Mouse (Mus musculus) erythroblast, adult 5-6 weeks (primary cell): Measurements from ENCODE around the gene Zfp661. TPM values are rescaled to one million over a fixed set of nuclear protein-coding genes. Genes with fewer than 3 reads are reported as not detected.
A peak's percentile ranks its signal among the peaks of the same experiment; 100 is the strongest.
"Not testable (repeated sequence)": the region's sequence is repeated elsewhere in the genome, so short reads cannot be mapped to it uniquely, and the experiment has no call there.

Experiments
- ATAC-seq: replicated peaks from 2 replicates; pipeline ENCODE4 v1.8.0; 2016; ENCODE audit warnings: moderate number of reproducible peaks, mild to moderate bottlenecking, moderate TSS enrichment, inconsistent platforms; ENCODE audit not compliant: poor library complexity, low FRiP score, severe bottlenecking
- total RNA-seq, 2 experiments: library from RNA; stranded (forward) in 1 of 2; stranded (reverse) in 1 of 2; fragments of 150-400 nt in 1 of 2; fragments of 200-764, 138-1000 nt in 1 of 2; gene quantifications; 2 replicates each; pipeline versions ENCODE4 v1.2.3 to v1.2.4; 2015 to 2017; ENCODE audit warnings: low replicate concordance in 2 of 2

The Zfp661 gene
- total RNA-seq (2015; ENCODE audit: low replicate concordance) = 0.42 TPM in 1 of 2 replicates, not detected in the other
- total RNA-seq (2017; ENCODE audit: low replicate concordance) = 0.17 and 0.28 TPM in 2 replicates

DNA sequence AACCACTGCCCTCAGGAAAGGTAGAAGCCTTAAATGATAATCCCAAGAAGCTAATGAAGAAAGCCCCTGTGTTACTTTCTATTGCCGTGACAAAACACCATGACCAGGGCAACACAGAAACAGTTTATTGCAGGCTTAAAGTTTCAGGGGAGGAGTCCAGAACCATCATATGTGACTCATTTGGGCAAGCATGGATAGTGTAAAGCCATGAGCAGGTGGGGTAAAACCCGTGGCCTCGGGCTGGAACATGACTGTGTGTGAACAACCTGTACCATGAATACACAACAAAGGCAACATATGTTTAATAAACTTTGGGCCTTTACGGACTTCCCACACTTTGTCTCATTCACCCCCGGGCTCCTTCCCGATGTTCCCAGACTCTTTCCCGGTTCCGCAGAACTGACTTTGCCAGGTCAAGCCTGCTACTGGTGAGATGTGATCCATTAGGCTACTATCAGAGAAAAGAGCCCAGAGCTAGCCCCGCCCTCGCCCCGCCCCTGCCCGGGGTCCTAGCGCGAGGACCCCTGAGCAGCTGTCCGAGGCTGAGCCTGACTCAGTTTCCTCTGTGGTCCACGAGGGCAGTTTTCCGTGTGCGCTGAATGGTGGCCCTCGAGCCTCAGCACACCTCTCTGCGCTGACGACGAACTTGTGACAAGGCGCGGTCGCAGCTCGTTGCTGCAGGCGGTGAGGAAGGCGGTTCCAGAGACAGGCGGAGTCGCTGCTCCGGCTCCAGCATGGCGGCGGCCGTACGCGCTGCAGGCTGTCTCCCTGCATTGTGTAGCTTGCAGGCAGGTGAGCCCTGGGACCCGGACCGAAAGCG lies at the start of gene Zfp661, which contains the start of gene Mrps5:
TSS of gene Zfp661 (minus strand) at position 401 of the 820 bp plus-strand sequence.
TSS of gene Mrps5 (plus strand) at position 529 of the 820 bp plus-strand sequence.
- peak; percentile 85 for ATAC-seq

GRCm38 (mm10) chr2:127635581-127635980 lies 48.7 kb upstream of the Zfp661 start:
- no peak for ATAC-seq

- no peak for ATAC-seq
These were observed 45.7 kb upstream of the Zfp661 start for GRCm38 (mm10) chr2:127632601-127633000.

GRCm38 (mm10) chr2:127627990-127628570 lies 41.2 kb upstream of the Zfp661 start:
- no peak for ATAC-seq

GRCm38 (mm10) chr2:127627354-127627753 lies 40.5 kb upstream of the Zfp661 start:
- no peak for ATAC-seq

GRCm38 (mm10) chr2:127625659-127626058 lies 38.8 kb upstream of the Zfp661 start:
- no peak for ATAC-seq

DNA sequence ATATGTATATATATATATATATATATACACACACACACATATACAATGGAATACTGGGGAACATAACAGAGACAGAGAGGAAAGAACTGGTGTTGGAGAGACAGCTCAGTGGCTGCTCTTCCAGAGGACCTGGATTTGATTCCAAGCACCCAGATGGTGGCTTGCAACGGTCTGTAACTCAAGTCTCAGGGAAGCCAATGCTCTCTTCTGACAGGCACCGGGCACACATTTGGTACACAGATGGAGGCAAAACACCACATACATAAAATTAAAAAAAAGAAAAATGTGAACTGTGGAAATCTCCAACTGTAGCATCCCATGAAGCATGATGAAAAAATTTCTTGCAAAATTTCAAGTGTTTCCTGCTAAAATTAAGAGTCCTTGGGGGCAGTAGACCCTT lies 37.9 kb upstream of the Zfp661 start:
- no peak for ATAC-seq

- ATAC-seq = no peak
These were observed 35.2 kb upstream of the Zfp661 start for GRCm38 (mm10) chr2:127622065-127622464.

DNA sequence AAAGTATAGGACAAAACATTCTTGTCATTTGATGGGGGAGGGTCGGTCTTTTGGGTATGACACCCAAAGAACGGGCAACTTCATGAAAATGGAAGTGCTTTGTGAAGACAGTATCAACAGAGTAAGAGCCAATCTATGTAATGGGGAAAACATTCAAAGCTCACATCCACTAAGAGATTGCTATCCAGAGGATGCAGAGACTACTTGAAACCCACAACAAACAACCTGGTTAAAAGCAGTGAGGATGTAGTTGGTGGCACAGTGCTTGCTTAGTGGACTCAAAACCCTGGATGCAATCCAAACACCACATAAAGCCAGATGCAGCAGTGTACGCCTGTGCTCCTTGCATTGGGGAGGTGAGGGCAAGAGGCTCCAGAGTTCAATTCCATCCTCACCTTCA lies 32.4 kb upstream of the Zfp661 start:
- no peak for ATAC-seq

DNA sequence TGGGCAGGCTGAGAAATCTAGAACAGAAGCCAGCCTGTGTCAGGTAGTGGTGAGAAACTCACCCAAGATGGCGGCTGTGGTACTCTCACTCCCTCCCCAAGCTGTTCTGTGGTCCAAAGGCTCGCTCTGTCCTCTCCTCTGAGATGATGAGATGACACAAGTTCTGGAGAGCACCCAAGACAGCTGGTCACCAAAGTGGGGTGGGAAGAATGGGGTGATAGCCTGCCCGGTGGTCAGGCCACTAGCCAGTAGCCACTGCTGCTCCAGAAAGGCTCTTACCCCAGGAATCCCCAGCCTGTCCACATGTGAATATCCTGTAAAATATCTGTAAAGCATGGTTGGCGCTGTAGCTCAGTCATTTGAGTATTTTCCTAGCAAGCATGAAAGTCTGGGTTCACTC lies 25.4 kb upstream of the Zfp661 start:
- no peak for ATAC-seq

DNA sequence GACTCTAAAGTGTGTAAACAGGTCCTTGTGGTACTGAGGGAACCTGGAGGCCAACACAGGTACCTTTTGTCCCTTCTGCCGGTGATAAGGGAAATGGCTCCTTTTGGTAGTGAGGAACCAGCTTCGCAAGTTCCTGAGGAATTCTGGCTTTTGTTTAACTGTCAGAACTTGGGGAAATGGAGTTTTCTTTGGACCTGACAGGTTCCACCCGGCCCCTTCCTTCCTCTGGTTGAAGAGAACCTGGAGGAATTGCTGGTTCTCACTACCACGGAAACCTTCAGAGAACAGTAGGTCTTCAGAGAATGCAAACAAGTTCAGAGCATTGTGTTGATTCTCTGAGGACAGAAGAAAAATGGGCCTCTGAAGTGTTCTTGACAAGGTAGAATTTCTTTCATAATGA lies 24.5 kb upstream of the Zfp661 start:
- ATAC-seq = no peak

- no peak for ATAC-seq
These were observed 22.1 kb upstream of the Zfp661 start for GRCm38 (mm10) chr2:127608986-127609385.

GRCm38 (mm10) chr2:127608234-127608633 lies 21.3 kb upstream of the Zfp661 start:
- ATAC-seq = no peak

GRCm38 (mm10) chr2:127605203-127605602 lies 18.3 kb upstream of the Zfp661 start:
- no peak for ATAC-seq

DNA sequence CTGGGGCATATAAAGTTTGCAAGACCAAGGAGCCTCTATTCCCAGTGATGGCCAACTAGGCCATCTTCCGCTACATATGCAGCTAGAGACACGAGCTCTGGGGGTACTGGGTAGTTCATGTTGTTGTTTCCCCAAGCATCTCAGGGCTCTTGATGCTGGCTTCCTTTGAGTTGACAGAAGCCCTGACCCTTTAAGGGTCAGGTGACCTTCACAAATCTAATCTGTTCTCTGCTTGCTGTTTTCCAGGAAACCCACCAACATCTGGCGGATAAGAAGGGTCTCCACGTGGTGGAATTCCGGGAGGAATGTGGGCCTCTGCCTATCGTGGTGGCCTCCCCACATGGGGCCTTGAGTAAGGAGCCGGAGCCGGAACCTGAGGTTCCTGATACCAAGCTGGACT lies 16.5 kb upstream of the Zfp661 start:
- ATAC-seq = not testable (repeated sequence)

- no peak for ATAC-seq
These were observed 3.9 kb upstream of the Zfp661 start for GRCm38 (mm10) chr2:127590840-127591239.

- ATAC-seq = no peak
These were observed 3.3 kb upstream of the Zfp661 start for GRCm38 (mm10) chr2:127590204-127590603.

- no peak for ATAC-seq
These were observed 2.0 kb upstream of the Zfp661 start for GRCm38 (mm10) chr2:127588897-127589296.

GRCm38 (mm10) chr2:127587514-127587844 lies 585 bp upstream of the Zfp661 start:
- ATAC-seq = peak; percentile 40

DNA sequence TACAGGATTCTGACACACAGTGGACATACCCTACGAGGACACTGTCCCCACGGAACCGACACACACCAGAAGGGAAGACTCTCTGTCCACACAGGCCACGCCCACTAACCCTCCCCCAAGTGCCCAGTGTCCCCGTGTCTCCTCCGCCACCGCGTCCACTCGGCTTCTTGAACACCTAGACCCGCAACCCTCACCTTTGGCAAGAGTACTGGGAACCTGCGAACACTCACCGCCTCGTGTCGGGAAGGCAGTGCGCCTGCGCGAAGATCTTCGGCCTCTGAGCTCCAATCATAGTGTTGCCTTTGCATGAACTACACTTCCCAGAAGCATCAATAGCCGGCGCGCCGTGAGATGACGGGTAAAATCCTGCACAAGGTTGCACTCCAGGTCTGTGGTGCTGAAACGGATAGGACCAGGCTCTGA lies 2.4 kb downstream of the Zfp661 start:
- peak; percentile 68 for ATAC-seq

DNA sequence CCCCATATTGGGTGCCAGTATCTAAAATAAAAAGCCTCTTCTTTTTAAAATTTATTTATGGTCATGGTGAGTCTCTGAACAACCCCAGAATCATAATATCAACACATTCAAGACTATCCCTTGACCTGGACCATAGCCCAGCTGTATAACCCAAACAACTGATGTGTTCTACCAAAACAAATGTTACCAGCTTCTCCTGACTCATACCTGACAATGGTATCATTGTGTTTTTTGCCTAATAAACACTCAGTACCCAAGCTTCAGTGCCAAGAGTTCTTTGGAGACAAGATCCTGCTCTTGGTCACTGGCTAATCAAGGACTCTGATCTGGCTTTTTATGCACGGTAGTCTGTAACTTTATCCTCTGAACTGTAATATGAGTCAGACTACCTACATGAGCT lies 13.6 kb downstream of the Zfp661 start:
- no peak for ATAC-seq
